Mouse (Mus musculus) splenic B cell, adult 2 months (primary cell): Measurements from ENCODE around the gene Papss2.
A peak's percentile ranks its signal among the peaks of the same experiment; 100 is the strongest.
"Not testable (repeated sequence)": the region's sequence is repeated elsewhere in the genome, so short reads cannot be mapped to it uniquely, and the experiment has no call there.

Experiments used
- DNase-seq: peaks from one replicate; pipeline ENCODE4 v3.0.0-alpha.2; 2011; ENCODE audit warnings: low read depth, low spot score
- H3K27me3 ChIP-seq: 2 replicates; pipeline ENCODE4 v1.6.1; 2012; ENCODE audit warnings: mild to moderate bottlenecking, low read length, moderate library complexity, mixed read lengths; ENCODE audit not compliant: control insufficient read depth, poor library complexity, insufficient read depth, severe bottlenecking
- H3K36me3 ChIP-seq: 2 replicates; pipeline ENCODE4 v1.6.1; 2012; ENCODE audit warnings: mild to moderate bottlenecking, low read length, moderate library complexity, mixed read lengths; ENCODE audit not compliant: control insufficient read depth, poor library complexity, insufficient read depth, severe bottlenecking

The Papss2 gene

GRCm38 (mm10) chr19:32641995-32642394 is 46.4 kb downstream of the Papss2 start:
- Histone ChIP-seq H3K27me3 (no peaks in the 10 kb centered on the region), H3K36me3 (no peaks in the 10 kb centered on the region)
- DNase-seq = no peak

- no peaks in the 10 kb centered on the region for H3K36me3 ChIP-seq
- no peak for DNase-seq
Measured at GRCm38 (mm10) chr19:32643642-32644041, 48.1 kb downstream of the Papss2 start.

GRCm38 (mm10) chr19:32645939-32646338 is 50.3 kb downstream of the Papss2 start:
- peak; percentile 6 for DNase-seq
- Histone ChIP-seq H3K36me3 (no peaks in the 10 kb centered on the region), H3K27me3 (no peaks in the 10 kb centered on the region)

More at GRCm38 (mm10) chr19:32643642-32644041, 48.1 kb downstream of the Papss2 start:
- H3K27me3 ChIP-seq = no peaks in the 10 kb centered on the region

GRCm38 (mm10) chr19:32646382-32646781 is 50.8 kb downstream of the Papss2 start:
- no peaks in the 10 kb centered on the region for H3K36me3 ChIP-seq
- no peak for DNase-seq
- H3K27me3 ChIP-seq = no peaks in the 10 kb centered on the region

- Histone ChIP-seq H3K36me3 (no peaks in the 10 kb centered on the region), H3K27me3 (no peaks in the 10 kb centered on the region)
- DNase-seq = no peak
Measured at GRCm38 (mm10) chr19:32648019-32648571, 52.5 kb downstream of the Papss2 start.

GRCm38 (mm10) chr19:32651046-32651445 is 55.5 kb downstream of the Papss2 start:
- no peak for DNase-seq
- Histone ChIP-seq H3K36me3 (no peaks in the 10 kb centered on the region), H3K27me3 (no peaks in the 10 kb centered on the region)

- Histone ChIP-seq H3K27me3 (no peaks in the 10 kb centered on the region), H3K36me3 (no peaks in the 10 kb centered on the region)
- DNase-seq = no peak
Measured at GRCm38 (mm10) chr19:32653122-32653521, 57.5 kb downstream of the Papss2 start.

- no peak for DNase-seq
- Histone ChIP-seq H3K36me3 (no peaks in the 10 kb centered on the region), H3K27me3 (no peaks in the 10 kb centered on the region)
Measured at GRCm38 (mm10) chr19:32653630-32654362, 58.2 kb downstream of the Papss2 start.

GRCm38 (mm10) chr19:32659346-32659745 is 63.8 kb downstream of the Papss2 start:
- no peaks in the 10 kb centered on the region for H3K36me3 ChIP-seq
- no peak for DNase-seq
- no peaks in the 10 kb centered on the region for H3K27me3 ChIP-seq

GRCm38 (mm10) chr19:32662936-32663335 is 67.3 kb downstream of the Papss2 start:
- H3K36me3 ChIP-seq = no peaks in the 10 kb centered on the region
- no peak for DNase-seq
- no peaks in the 10 kb centered on the region for H3K27me3 ChIP-seq

GRCm38 (mm10) chr19:32665243-32665642 is 69.7 kb downstream of the Papss2 start:
- H3K27me3 ChIP-seq = no peaks in the 10 kb centered on the region
- no peak for DNase-seq
- H3K36me3 ChIP-seq = no peaks in the 10 kb centered on the region; the same call in 1 of the 2 replicates

GRCm38 (mm10) chr19:32667830-32668229 is 72.2 kb downstream of the Papss2 start:
- not testable (repeated sequence) for DNase-seq, H3K27me3 ChIP-seq, H3K36me3 ChIP-seq

- peaks cover 14% of the 10 kb centered on the region; the same call in 1 of the 2 replicates for H3K36me3 ChIP-seq
- no peaks in the 10 kb centered on the region for H3K27me3 ChIP-seq
- DNase-seq = no peak
Measured at GRCm38 (mm10) chr19:32675766-32676165, 80.2 kb downstream of the Papss2 start.

- Histone ChIP-seq H3K36me3 (peaks cover 6% of the 10 kb centered on the region; the same call in 1 of the 2 replicates), H3K27me3 (no peaks in the 10 kb centered on the region)
- DNase-seq = peak; percentile 11
Measured at GRCm38 (mm10) chr19:32680894-32681293, 85.3 kb downstream of the Papss2 start.

GRCm38 (mm10) chr19:32683081-32683480 is 87.5 kb downstream of the Papss2 start:
- DNase-seq = no peak
- peaks cover 3% of the 10 kb centered on the region; the same call in 1 of the 2 replicates for H3K36me3 ChIP-seq

More at GRCm38 (mm10) chr19:32683081-32683480, 87.5 kb downstream of the Papss2 start:
- no peaks in the 10 kb centered on the region for H3K27me3 ChIP-seq
